Mouse (Mus musculus) thymus, postnatal 36 days (tissue): ENCODE results near the gene Taf3.

Source experiments
- DNase-seq, 2 experiments: peaks; one replicate each; pipeline ENCODE4 v3.0.0; 2022; ENCODE audit warnings: mixed read lengths in 2 of 2

Taf3 gene

DNA sequence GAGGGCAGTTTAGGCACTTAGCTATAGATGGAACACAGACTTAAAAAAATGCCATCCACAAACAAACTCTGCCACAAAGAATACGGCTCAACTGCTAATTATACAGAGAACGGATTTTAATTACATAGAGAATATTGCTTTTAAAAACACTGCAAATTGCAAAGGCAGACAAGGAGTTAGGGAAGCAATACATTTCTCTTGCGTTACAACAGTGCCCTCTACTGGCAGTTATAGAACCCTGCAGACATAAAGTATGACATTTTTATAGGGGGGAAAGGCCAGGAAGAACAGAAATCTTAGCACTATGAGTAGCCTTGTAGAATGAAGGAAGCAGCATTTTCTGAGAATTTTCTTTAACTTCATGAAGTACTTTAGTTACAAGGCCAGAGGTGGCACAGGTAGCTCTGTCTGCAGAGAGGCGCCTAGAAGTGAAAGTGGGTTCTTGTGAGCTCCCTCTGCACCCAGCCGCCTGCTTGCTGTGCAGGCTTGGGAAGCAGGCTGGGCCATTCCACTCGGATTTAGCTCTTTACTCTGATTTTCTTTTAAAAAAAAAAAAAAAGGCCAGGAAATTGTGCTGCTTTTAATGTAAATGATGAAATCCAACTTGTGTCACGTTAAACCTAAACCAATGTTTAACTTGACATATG is 38.0 kb downstream of the Taf3 start:
- DNase-seq: no peak

DNA sequence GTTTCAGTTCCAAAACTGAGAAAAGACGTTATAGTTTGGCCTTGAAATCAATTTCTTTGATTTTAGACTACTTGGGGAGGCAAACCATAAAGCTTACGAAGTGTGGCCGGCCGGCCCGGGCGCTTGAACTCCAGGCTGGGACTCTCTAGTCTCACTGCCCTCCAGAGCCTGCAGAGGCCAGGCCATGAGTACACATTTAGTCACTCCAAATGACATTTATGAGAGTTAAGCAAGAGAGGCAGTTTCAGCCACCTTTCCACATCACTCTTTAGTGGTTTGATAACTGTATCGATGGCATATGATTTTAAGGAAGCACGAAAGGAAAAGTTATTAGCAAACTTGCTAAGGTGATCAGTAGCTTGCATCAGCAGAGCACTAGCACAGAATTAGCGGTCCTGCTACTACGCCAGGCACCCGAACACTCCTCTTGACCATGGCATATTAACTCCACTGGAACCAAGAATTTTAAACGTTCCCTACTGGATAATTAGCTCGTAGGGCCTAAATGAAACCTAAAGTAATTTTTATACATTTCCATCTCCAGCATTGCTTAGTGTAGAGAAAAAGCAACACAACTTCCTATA is 38.6 kb downstream of the Taf3 start:
- DNase-seq: no peak

DNA sequence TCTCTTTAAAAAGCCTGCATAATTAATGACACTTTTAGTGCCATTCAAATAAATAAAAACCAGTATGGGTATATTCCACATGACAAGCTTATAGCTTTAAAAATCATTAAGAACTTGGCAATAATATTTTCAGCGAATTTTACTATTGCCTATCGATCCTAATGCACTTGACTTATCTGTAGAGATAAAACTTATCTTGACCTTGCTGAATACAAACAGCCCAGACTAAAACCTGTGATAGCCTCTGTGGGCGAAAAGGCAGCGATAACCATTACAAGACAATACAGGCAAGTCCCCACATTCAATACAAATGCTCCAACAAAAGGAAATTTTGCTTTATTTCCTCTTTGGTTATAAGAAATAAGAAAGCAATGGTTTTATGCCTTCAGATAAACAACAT is 39.8 kb downstream of the Taf3 start:
- DNase-seq: no peak

DNA sequence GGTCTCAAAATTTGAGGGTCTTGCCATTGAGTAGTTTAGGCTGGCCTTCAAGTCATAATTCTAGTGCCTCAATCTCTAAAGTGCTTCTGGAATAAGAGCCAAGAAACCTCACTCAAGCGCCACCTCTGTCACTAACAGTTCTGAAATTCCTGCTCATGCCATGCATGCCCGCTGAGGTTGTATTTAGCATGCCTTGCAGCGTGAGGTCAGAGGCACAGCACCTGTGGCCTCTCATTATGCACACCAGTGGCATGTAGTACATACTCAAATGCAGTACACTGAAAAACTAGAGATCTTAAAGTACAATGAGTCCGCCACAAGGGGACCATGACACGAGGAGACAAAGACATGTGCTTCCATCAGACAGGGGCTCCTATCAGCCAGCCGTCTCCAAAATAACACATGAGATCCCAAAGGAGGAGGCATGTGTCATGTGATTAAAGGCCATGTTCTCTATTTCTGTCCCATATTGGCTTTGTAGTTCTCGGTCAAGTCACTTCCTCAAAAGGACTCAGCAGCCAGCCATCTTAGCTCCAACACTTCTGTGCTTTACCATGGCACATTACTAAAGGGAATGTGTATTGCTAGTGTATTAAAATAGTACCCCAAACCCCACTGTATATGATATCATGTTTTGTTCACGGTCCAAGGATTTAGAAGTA is 43.3 kb downstream of the Taf3 start:
- DNase-seq: no peak

DNA sequence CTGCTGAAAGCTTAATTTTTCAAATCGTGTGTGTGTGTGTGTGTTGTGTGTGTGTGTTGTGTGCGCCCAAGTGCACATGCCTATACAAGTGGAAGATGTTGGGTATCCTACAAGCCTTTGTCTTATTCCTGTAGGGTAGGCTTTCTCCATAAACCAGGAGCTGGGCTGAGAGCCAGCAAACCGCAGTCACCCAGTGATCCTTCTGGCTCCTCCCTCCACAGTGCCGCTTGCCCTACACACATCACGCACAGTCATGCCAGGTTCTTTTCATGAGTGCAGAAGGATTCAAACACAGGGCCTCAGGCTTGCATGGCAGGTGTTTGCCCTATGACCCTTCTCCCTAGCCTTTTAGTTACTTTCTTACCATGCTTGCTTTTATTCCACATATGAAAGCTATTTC is 45.0 kb downstream of the Taf3 start:
- no peak for DNase-seq

DNA sequence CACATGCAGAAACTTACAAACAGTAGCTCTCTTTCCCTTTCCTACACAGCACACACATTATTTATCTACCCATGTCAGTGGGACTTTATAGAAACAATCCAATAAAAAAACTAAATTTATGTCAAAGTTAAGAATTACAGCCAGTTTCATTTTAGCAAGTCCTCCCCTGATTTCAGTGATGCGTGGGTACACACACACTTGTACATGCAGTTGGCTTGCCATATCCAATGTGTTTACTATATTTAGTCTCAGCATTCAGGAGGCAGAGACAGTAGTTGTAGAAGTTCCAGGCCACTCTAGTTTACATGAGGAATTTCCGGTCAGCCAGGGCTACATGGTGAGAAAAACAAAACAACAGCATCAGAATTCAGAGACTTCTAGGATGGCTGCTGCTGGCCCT is 46.8 kb downstream of the Taf3 start:
- DNase-seq: no peak

DNA sequence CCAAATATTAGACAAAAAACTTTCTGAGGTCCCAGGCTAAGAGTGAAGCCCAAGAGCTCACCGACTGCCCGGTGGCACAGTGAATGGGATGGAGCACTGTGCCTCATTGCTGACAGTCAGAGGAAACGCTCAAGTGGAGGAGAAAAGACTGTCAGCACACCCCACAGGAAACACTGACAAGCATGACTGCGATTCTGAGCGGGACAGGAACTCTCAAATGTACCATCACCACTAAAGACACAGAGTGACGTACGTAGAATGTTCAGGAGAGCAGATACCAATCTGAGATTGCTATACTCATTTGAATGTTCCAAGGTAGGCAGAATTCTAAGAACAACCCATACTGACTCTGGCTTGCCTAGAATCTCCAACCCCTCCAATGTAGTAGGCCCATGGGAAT is 50.9 kb downstream of the Taf3 start:
- peak in 1 of 2 experiments; percentile 32 for DNase-seq

DNA sequence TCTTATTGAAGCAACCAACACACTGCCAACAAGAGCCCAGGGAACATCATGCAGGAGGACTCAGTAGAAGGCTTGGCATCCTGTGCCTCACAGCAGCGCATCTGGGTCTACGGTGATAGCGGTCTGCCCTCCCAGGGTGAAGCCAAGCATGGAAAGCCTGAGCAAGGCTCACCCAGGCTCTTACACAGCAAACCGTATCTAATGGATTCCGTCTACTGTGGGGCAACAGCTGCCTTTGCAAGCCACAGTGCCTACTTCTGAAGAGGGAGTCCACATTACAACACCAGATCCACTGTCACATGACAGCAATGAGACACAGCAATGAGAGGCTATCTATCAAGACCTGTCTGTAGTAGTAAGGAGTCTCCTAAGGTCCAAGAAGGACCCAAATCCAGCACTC is 52.3 kb downstream of the Taf3 start:
- DNase-seq: no peak

DNA sequence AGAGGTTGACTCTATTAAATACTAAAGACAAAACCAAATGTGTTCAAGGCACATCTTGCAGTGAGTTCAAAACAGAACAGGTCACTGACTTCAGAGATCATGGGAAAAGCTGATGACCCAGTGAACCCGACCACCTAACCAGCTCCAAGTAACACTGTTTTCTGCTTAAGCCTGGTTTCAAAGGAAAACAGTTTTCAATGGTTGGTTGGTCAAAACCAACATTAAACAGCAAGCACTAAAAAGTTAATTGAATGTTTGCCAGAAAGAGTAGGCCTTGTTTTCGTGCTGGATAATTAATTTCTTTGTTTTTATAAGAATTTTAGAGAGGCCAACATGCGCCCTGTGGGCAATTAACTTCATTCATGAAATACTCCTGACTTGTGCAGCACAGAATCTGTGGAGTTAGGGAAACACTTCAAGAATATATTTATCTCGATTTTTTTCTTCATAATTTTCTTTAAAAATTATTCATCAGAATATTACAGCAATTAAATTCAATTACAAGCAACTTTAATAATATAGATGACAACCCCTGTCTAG is 57.6 kb downstream of the Taf3 start:
- no peak for DNase-seq

DNA sequence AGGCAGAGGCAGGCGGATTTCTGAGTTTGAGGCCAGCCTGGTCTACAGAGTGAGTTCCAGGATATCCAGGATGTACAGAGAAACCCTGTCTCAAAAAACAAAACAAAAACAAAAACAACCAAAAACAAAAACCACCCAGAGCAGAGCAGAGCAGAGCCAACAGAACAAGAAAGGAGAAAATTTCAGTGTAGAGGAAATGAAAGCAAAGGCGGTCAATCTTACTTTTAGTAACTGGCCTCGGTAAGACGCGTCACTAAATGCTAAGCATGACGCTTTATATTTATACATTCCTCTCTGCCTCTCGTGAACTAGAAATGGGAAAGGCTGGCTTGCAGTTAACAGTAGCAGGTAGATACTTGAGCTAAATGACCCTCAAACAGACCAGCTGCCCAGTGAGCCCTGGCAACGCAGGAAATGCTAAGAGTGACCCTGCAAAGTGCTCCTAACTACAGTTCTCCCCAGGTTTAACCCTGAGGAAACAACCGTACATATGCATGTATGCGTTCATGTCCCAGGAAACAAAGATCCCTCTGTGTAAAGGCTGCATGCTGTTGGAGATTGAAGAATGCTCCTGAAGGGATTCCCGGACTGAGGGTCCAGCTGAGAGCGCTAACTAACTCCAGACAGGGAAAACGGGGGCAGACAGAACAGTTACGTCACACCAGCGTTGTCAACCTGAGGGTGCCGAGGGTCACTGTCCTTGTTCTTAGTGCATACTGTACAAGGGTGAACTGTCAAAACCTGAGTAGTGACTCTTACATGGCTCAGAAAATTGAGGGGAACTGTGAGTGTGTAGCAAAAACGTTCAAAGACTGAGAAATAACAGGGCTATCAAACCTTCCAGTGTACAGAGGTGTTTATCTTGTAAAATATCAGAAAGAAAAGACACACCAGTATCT is 58.5 kb downstream of the Taf3 start:
- DNase-seq: no peak

DNA sequence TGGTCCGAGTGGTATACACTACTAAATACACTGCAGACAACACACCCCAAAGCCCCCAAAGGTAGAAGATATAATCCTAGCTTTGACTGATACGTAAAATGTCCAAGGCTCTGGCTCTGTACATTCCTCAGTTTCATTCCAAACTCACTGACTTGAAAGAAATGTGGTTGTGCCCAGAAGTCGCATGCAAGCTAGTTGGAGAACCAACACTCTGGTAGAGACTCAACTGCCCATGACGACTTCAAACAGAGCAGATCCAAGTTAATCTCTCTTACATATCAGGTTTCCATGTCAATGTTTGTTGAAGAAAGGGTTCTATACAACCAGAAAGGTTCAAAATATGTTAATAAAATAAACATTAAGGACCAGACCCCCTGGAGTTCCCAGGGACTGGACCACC is 60.1 kb downstream of the Taf3 start:
- no peak for DNase-seq

DNA sequence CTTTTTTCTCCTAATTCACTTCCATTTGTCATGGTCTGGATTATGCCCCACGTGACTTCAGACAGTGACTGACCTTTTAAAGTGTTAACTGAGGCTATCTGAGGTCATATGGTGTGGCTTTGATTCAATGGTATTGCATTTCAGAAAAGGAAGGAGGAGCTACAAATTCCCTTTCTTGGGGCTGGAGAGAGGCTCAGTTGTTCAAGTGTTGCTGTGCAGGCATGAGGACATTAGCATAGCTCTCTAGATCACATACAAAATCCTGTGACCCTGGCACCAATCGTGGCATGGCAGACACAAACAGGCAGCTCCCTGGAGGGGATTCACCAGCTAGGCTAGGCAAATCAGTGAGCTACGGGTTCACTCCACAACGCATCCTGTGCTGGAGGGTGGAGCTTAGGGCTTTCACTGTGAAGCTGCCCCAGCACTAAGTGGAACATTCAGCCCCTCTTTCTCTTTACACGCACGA is 62.4 kb downstream of the Taf3 start:
- no peak for DNase-seq

DNA sequence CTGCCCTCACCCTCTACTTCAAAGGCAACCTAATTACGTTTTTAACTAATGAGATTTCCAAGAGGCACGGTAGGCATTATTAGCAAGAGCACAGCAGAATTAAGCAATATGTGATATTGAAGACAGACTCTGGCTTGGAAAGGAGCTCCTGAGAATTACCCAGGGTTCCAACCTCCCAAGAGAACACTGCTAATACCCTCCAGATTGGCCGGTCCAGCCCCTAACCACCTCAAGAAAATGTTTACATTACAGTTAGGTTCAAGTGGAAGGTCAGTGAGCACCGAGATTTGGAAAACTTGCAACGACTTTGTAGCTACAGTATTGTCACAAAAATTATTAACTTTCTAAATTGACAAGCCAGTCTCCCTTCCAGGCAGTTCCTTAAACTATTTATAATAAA is 66.0 kb downstream of the Taf3 start:
- no peak for DNase-seq

DNA sequence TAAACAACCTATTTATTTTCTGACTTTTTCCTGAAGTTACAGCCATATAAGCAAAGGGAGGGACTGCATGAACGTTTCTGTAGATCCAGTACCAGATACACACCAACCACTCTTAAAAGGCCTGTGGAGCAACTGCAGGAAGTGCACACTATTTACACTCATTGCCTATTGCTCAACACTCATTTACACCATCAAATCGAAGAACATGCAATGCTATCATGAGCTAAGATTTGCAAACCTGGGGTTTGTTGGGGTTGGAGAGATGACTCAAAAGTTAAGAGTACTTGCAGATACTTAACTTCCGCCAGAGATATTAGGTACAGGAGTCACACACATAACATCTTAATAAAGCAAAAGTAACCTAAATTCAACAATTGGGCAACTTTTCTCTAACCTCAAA is 76.5 kb downstream of the Taf3 start:
- DNase-seq: no peak

DNA sequence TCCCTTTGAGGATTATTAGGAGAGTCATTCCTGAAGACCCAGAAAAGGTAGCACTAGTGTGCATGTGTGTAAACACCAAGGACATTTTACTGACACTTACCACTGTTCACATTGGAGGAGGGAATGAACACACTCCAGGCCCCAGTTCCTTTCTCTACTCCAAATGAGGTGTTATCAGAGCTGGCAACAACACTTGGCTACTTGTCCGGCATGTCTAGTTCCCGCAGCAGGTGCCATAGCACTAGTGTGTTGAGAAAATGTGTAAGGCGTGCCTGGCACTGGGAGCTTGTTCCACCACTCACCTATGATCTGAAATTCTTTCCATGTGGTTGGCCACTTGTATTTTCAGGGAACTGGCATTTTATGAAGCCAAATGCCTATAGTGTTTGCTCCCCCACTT is 77.8 kb downstream of the Taf3 start:
- DNase-seq: no peak

DNA sequence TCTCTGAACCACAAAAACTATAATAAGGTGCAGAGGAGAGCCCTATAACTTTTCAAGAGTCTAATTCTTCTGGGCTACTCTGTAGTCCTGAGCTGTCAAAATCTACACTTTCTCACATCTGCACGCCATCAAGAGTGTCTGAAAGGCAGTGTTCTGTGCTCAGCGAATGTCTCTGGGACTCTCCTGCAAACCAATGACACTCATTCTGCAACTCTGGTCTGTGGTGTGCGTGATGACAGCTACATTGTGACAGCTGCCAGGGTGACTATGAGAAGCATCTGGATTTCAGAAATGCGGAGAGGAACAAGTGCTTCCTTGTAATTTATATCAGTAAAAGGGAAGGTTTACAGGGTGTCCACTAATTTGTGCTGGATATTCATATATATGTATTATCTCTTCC is 78.2 kb downstream of the Taf3 start:
- no peak for DNase-seq

DNA sequence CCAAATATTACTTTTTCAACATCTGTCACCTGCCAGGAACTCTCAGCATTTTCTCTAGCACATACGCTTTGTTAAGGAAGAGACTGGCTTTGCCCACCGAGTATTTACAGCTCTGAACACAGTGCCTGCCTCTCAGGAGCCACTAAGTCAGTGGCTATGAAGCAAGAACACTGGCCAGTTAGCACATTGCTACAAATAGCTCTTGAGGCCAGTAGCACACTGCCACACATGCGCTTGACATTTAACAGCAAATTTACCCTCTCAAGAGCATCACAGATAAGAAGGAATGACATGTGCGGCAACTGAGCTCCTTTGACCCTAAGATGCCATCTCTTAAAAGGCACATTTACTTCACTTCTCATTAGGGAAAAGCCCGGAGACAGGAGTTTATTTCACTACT is 78.7 kb downstream of the Taf3 start:
- no peak for DNase-seq

DNA sequence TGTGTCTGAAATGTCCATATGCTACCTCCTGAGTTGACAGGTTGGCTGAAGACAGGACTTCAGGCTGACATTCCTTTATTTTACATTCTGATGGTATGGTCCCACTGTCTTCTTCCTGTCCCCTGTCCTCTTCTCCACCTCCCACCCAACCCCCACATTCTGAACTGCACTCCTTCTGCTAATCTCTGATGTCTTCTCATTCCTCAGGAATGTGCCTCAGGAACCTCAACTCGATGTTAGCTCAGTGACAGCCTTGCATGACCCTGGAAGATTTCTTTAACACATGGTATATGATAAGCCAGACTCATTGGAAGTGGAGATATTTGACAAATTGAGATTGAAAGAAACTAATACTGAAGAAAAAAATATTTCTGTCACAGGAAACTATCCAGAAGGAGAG is 81.8 kb downstream of the Taf3 start:
- DNase-seq: no peak

DNA sequence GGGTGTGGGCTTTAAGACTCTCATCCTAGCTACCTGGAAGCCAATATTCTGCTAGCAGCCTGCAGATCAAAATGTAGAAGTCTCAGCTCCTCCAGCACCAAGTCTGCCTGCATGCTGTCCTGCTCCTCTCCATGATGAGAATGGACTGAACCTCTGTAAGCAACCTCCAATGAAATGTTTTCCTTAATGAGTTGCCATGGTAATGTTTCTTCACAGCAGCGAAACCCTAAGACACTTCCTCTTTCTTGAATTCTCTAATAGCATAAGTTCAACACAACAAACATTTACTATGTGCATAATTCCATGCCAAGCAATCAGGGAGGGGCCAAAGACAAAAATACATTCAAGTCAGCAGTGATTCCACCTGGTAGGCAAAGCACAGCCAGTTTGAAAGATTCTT is 82.8 kb downstream of the Taf3 start:
- no peak for DNase-seq

DNA sequence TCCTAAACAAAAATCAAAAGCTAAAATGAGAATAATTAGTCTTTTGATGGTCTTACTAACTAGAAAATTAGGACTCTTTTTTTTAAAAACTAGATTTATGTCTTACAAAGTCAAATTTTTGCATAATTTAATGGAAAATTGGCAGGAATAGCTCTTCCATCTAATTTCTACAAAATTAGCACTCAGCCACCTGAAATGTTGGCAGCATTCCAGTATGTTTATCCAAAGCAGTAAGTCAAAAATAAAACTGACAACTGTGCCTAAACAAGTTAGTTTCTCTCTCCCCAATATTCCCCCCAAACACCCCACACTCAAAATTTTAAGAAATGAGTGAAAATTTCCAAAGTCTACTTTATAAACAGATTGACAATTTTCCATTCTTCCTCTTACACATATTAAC is 85.5 kb downstream of the Taf3 start:
- DNase-seq: no peak

DNA sequence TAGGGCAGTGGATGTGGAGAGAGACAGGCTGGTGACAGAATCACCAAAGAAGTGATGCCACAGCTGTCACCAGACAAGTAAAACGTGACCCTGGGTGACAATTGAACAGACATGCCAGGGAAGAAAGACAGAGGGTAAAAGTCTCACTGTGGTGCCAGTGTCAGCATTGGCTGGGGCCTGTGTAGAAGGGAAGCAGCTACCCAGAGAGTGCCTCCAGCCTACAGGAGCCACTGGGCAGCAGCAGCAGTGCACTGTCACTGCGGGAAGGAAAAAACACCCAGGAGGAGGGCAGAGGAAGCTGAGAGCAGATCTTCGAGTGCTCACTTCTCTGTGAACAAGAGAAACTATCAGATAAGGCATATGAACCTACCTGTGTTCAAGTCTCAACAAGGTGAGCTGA is 86.7 kb downstream of the Taf3 start:
- no peak for DNase-seq

DNA sequence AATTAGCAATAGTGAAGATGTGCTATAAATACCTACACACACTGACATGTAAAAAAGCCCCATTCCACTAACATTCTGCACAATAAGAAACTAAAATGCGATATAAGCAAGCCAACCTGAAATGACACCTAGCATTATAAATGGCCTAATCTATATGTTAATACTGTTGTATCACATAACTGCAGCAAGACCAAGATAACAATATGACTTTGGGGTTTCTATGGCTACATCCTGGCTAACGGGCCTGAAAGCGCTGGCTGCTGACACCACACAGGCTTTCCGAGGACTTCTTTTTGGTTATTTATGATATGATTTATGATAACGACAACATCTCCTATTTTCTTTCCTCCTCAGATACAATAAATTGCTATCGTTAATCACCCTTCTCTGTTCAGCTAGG is 90.4 kb downstream of the Taf3 start:
- no peak for DNase-seq

DNA sequence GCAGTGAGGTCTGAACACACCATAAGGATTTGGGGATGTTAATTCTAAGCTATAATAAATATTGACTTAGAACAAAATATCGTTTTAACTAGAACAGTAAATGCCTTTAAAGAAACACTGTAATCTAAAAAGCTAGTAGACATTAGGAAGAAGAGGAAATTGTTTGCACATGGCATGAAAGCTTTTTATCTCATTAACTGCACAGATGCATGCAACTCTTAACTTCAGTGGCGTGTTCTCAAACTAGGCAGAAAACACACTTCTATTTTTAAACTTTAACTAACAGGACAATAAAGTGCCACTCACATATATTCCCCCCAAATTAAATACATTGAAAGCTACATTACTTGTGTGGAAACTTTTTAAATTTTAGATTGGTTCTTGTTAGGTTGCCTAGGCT is 91.8 kb downstream of the Taf3 start:
- DNase-seq: no peak
